Mouse (Mus musculus) urinary bladder, postnatal 25 days (tissue): ENCODE measurements at regions not wholly inside any gene's neighbourhood (a gene's known extent, or its start where the extent isn't known, plus 50 kb on each side); places are given as distances from the start of the nearest gene placed in this dataset.

Experiments
- DNase-seq: peaks from one replicate; pipeline ENCODE4 v3.0.0; 2022; ENCODE audit warnings: low spot score

- no peak for DNase-seq
Measured at GRCm38 (mm10) chr10:42094274-42095000, 76.2 kb upstream of the Armc2 start.

- no peak for DNase-seq
Measured at GRCm38 (mm10) chr10:42093176-42093759, 75.0 kb upstream of the Armc2 start.

- no peak for DNase-seq
Measured at GRCm38 (mm10) chr10:42092500-42092899, 74.3 kb upstream of the Armc2 start.

GRCm38 (mm10) chr10:42091546-42092168 is 73.4 kb upstream of the Armc2 start:
- no peak for DNase-seq

- DNase-seq = no peak
Measured at GRCm38 (mm10) chr10:42090806-42091205, 72.6 kb upstream of the Armc2 start.

GRCm38 (mm10) chr10:42090147-42090546 is 71.9 kb upstream of the Armc2 start:
- DNase-seq = no peak

- no peak for DNase-seq
Measured at GRCm38 (mm10) chr10:42089686-42090085, 71.4 kb upstream of the Armc2 start.

- DNase-seq = peak; percentile 66
Measured at GRCm38 (mm10) chr10:42089235-42089625, 71.0 kb upstream of the Armc2 start.

- DNase-seq = no peak
Measured at GRCm38 (mm10) chr10:42088570-42089234, 70.5 kb upstream of the Armc2 start.

- DNase-seq = no peak
Measured at GRCm38 (mm10) chr10:42087906-42088305, 69.7 kb upstream of the Armc2 start.

GRCm38 (mm10) chr10:42086691-42087090 is 68.4 kb upstream of the Armc2 start:
- DNase-seq = no peak

- DNase-seq = no peak
Measured at GRCm38 (mm10) chr10:42085295-42085694, 67.1 kb upstream of the Armc2 start.

GRCm38 (mm10) chr10:42082227-42082840 is 64.1 kb upstream of the Armc2 start:
- DNase-seq = no peak

GRCm38 (mm10) chr10:42079775-42080174 is 61.5 kb upstream of the Armc2 start:
- DNase-seq = no peak

GRCm38 (mm10) chr10:42076711-42077110 is 58.5 kb upstream of the Armc2 start:
- no peak for DNase-seq

GRCm38 (mm10) chr10:42075545-42075944 is 57.3 kb upstream of the Armc2 start:
- DNase-seq = no peak

GRCm38 (mm10) chr10:42072758-42073157 is 54.5 kb upstream of the Armc2 start:
- no peak for DNase-seq

- no peak for DNase-seq
Measured at GRCm38 (mm10) chr10:42072131-42072530, 53.9 kb upstream of the Armc2 start.

GRCm38 (mm10) chr10:42071404-42072024 is 53.3 kb upstream of the Armc2 start:
- no peak for DNase-seq

GRCm38 (mm10) chr10:42070611-42071403 is 52.6 kb upstream of the Armc2 start:
- DNase-seq = no peak

- DNase-seq = no peak
Measured at GRCm38 (mm10) chr10:42069751-42070150, 51.5 kb upstream of the Armc2 start.
